Mouse (Mus musculus): ENCODE data around the gene Islr. TPM values are rescaled to one million over a fixed set of nuclear protein-coding genes. Genes with fewer than 3 reads are reported as not detected.

Islr gene
- polyA plus RNA-seq, 1 experiment, result 5.6 TPM

- Histone ChIP-seq H3K4me1 (ENCODE audit: control insufficient read depth, insufficient read depth, low read length) (peaks cover 12% of the 10 kb centered on the region), H3K4me3 (ENCODE audit: control insufficient read depth, low read depth, low read length) (no peak overlapping the region), H3K27me3 (ENCODE audit: control insufficient read depth, insufficient read depth, low read length) (no peaks in the 10 kb centered on the region; the same call in 1 of the 2 replicates), H3K27ac (ENCODE audit: control insufficient read depth, insufficient read depth, low read depth, low read length) (no peak overlapping the region), H3K36me3 (ENCODE audit: control insufficient read depth, insufficient read depth, low read length) (no peaks in the 10 kb centered on the region)
- TF ChIP-seq CTCF (IDR thresholded peaks at IDR 0.05; ENCODE audit: control insufficient read depth, insufficient read depth, insufficient replicate concordance, low read depth, low read length) (no peak), POLR2A (IDR thresholded peaks at IDR 0.05; ENCODE audit: control insufficient read depth, low read depth, low read length) (no peak)
These were observed 92.7 kb downstream of the Islr start for GRCm38 (mm10) chr9:58111431-58111830.

GRCm38 (mm10) chr9:58110787-58111186, 93.3 kb downstream of the Islr start:
- no peak overlapping the region for H3K4me3 ChIP-seq (ENCODE audit: control insufficient read depth, low read depth, low read length)
- peaks cover 12% of the 10 kb centered on the region for H3K4me1 ChIP-seq (ENCODE audit: control insufficient read depth, insufficient read depth, low read length)
- no peaks in the 10 kb centered on the region for H3K36me3 ChIP-seq (ENCODE audit: control insufficient read depth, insufficient read depth, low read length)
- H3K27ac ChIP-seq (ENCODE audit: control insufficient read depth, insufficient read depth, low read depth, low read length), result no peak overlapping the region
- TF ChIP-seq CTCF (IDR thresholded peaks at IDR 0.05; ENCODE audit: control insufficient read depth, insufficient read depth, insufficient replicate concordance, low read depth, low read length), result no peak
- TF ChIP-seq POLR2A (IDR thresholded peaks at IDR 0.05; ENCODE audit: control insufficient read depth, low read depth, low read length), result no peak
- no peaks in the 10 kb centered on the region; the same call in 1 of the 2 replicates for H3K27me3 ChIP-seq (ENCODE audit: control insufficient read depth, insufficient read depth, low read length)

GRCm38 (mm10) chr9:58107494-58107893, 96.6 kb downstream of the Islr start:
- Histone ChIP-seq H3K27me3 (ENCODE audit: control insufficient read depth, insufficient read depth, low read length) (no peaks in the 10 kb centered on the region), H3K4me3 (ENCODE audit: control insufficient read depth, low read depth, low read length) (no peak overlapping the region), H3K27ac (ENCODE audit: control insufficient read depth, insufficient read depth, low read depth, low read length) (no peak overlapping the region), H3K36me3 (ENCODE audit: control insufficient read depth, insufficient read depth, low read length) (no peaks in the 10 kb centered on the region), H3K4me1 (ENCODE audit: control insufficient read depth, insufficient read depth, low read length) (peaks cover 7% of the 10 kb centered on the region)
- no peak for TF ChIP-seq CTCF (IDR thresholded peaks at IDR 0.05; ENCODE audit: control insufficient read depth, insufficient read depth, insufficient replicate concordance, low read depth, low read length)
- no peak for TF ChIP-seq POLR2A (IDR thresholded peaks at IDR 0.05; ENCODE audit: control insufficient read depth, low read depth, low read length)

Other genes starting within 250 kb of the Islr start
- 90.1 and 93.4 TPM in 2 replicates for gene Cyp11a1, start 197.9 kb downstream of the Islr start, polyA plus RNA-seq (2012; rRNA removed)
- 3.9 and 6.4 TPM in 2 replicates for gene Stra6, start 140.5 kb downstream of the Islr start, polyA plus RNA-seq (2012; rRNA removed)
- gene Ccdc33, start 85.5 kb downstream of the Islr start, polyA plus RNA-seq (2012; rRNA removed), result 97.2 and 107 TPM in 2 replicates
- gene Islr2, start within 50 bp of the Islr start, polyA plus RNA-seq (2012; rRNA removed), result 5.1 and 5.2 TPM in 2 replicates
- 1.8 and 2.9 TPM in 2 replicates for gene Pml, start 45.5 kb upstream of the Islr start, polyA plus RNA-seq (2012; rRNA removed)
- gene Stoml1, start 48.9 kb upstream of the Islr start, polyA plus RNA-seq (2012; rRNA removed), result 11.0 and 11.5 TPM in 2 replicates
- 18.5 and 21.0 TPM in 2 replicates for gene Loxl1, start 108.9 kb upstream of the Islr start, polyA plus RNA-seq (2012; rRNA removed)
- gene Tbc1d21, start 166.1 kb upstream of the Islr start, polyA plus RNA-seq (2012; rRNA removed), result 228 and 233 TPM in 2 replicates